Mouse (Mus musculus): Measurements from ENCODE around the gene Rcsd1.

DNA sequence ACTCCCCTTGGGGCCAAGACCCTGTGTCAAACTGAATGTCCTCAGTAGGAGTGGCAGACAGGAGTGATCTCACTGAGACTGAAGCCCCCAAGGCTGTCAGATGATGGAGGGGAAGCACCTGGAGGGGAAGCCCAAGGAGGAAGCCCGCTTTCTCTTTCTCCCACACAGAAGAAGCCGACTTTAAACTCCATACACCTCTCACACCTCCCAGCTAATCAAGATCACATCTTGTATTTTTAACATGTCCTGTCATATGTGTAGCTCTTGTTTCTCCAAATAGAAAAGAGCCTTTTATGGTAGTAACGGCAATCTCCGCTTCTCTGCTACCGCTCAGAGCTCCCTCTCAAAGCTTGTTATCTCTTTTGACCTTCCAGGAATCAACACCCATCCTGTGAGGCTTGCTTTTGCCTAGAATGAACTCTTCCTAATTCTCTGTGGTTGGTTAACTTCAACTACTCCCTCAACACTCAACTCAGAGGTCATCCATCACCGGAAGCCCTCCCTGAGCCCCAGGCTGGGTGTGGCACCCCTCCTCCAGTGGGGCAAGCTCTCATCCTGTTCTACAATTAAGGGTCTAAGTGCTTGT lies 8.5 kb downstream of the Rcsd1 start:
- TF ChIP-seq CTCF (IDR thresholded peaks at IDR 0.05; ENCODE audit: extremely low read depth, insufficient read depth, low read length) (no peak), POLR2A (IDR thresholded peaks at IDR 0.05; ENCODE audit: extremely low read depth, insufficient read depth, low read length) (no peak)
